Mouse (Mus musculus) ES-E14 (cell line): ENCODE results near the gene Atf2. TPM values are rescaled to one million over a fixed set of nuclear protein-coding genes. Genes with fewer than 3 reads are reported as not detected.
A peak's percentile ranks its signal among the peaks of the same experiment; 100 is the strongest.

Experiments
- DNase-seq: peaks from one replicate; pipeline ENCODE4 v3.0.0-alpha.2; 2013; ENCODE audit warnings: low read depth, low spot score
- H3K27ac ChIP-seq: 2 replicates; pipeline ENCODE4 v1.5.1; 2012; ENCODE audit warnings: low read depth, mild to moderate bottlenecking, low read length, moderate library complexity, mixed read lengths; ENCODE audit not compliant: poor library complexity, insufficient read depth, severe bottlenecking
- H3K36me3 ChIP-seq: 2 replicates; pipeline ENCODE4 v1.6.1; 2012; ENCODE audit warnings: mild to moderate bottlenecking, low read length, moderate library complexity, mixed read lengths; ENCODE audit not compliant: control insufficient read depth, poor library complexity, insufficient read depth, severe bottlenecking
- H3K4me1 ChIP-seq, 2 experiments: fragments of 150-350 bp in 1 of 2; sonication (generic) in 1 of 2; 2 replicates each; pipeline ENCODE4 v1.6.1; 2012; ENCODE audit warnings: low read length in 2 of 2, mild to moderate bottlenecking in 1 of 2, mixed read lengths in 1 of 2; ENCODE audit not compliant: control insufficient read depth in 2 of 2, insufficient read depth in 2 of 2, poor library complexity in 1 of 2
- H3K4me3 ChIP-seq, 2 experiments: fragments of 150-350 bp in 1 of 2; sonication (generic) in 1 of 2; 2 replicates each; pipeline ENCODE4 v1.5.1; 2012; ENCODE audit warnings: low read length in 2 of 2, low read depth in 1 of 2, mild to moderate bottlenecking in 1 of 2, mixed read lengths in 1 of 2; ENCODE audit not compliant: insufficient read depth in 1 of 2, poor library complexity in 1 of 2, severe bottlenecking in 1 of 2
- H3K9ac ChIP-seq: 2 replicates; pipeline ENCODE4 v1.6.1; 2012; ENCODE audit warnings: low read depth, mild to moderate bottlenecking, low read length, mixed read lengths; ENCODE audit not compliant: poor library complexity, insufficient read depth, severe bottlenecking
- H3K9me3 ChIP-seq: fragments of 150-350 bp; sonication (generic); 2 replicates; pipeline ENCODE4 v1.6.1; 2012; ENCODE audit warnings: low read depth, mild to moderate bottlenecking, low read length; ENCODE audit not compliant: control insufficient read depth, insufficient read depth
- CHD2 ChIP-seq: IDR thresholded peaks from 2 replicates; pipeline ENCODE4 v1.6.1; 2014; ENCODE audit warnings: mild to moderate bottlenecking, low read depth, low read length, inconsistent platforms
- HCFC1 ChIP-seq: IDR thresholded peaks from 2 replicates; pipeline ENCODE4 v1.6.1; 2012; ENCODE audit warnings: low read length, inconsistent platforms, borderline replicate concordance; ENCODE audit not compliant: insufficient read depth
- MAFK ChIP-seq: IDR thresholded peaks from 2 replicates; pipeline ENCODE4 v1.6.1; 2014; ENCODE audit warnings: mild to moderate bottlenecking, low read depth, low read length, inconsistent platforms; ENCODE audit not compliant: insufficient read depth
- ZC3H11A ChIP-seq: IDR thresholded peaks from 2 replicates; pipeline ENCODE4 v1.6.1; 2012; ENCODE audit warnings: low read depth, mild to moderate bottlenecking, inconsistent platforms, low read length, borderline replicate concordance
- ZNF384 ChIP-seq: IDR thresholded peaks from 2 replicates; pipeline ENCODE4 v1.6.1; 2012; ENCODE audit warnings: low read depth, low read length, inconsistent platforms
- in situ Hi-C, 2 experiments: fragments of 600-800 bp; cut with MboI; formaldehyde crosslinking; loops; one replicate each; pipeline ENCODE4 v1.15.1; 2025; ENCODE audit warnings: low sequenced_read_pairs in 2 of 2, inconsistent platforms in 1 of 2; ENCODE audit not compliant: unreplicated experiment in 2 of 2
- total RNA-seq: library from RNA; depleted of rRNA; stranded (reverse); fragments of 300-350 nt; gene quantifications from 2 replicates; pipeline ENCODE4 v1.2.3, GENCODE M21; 2012

The Atf2 gene
- total RNA-seq, 1 experiment = 55.7 TPM

GRCm38 (mm10) chr2:73885997-73886396 is 6.4 kb downstream of the Atf2 start:
- H3K27ac ChIP-seq = no peak overlapping the region
- no peak for TF ChIP-seq HCFC1
- TF ChIP-seq ZNF384 = peak; percentile 84
- no peak for DNase-seq
- peaks cover 0 to 2% of the 10 kb centered on the region in 2 experiments; a peak in 3 of 4 replicates for H3K4me1 ChIP-seq
- H3K9ac ChIP-seq = no peak overlapping the region
- no peaks in the 10 kb centered on the region for H3K9me3 ChIP-seq
- H3K36me3 ChIP-seq = no peaks in the 10 kb centered on the region
- H3K4me3 ChIP-seq = no peak overlapping the region
- in situ Hi-C loops = no loop called here

DNA sequence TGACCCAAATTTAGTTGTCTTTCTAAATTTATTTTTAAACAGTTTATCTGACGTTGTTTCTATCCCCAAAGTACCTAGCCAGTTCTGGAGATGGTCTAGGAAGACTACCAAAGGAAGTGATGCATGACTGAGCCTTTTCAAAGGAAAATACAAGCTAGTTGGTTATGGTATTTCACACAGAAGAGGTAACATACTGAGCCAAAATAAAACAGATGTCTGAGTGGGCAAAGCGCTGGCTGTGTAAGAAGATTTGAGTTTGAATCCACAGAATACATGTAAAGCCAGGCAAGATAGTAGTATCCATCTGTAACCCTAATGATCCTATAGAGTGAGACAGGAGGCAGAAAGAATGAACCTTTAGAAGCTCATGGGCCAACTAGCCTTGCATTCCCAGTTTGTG is 14.5 kb downstream of the Atf2 start:
- in situ Hi-C loops = no loop called here
- H3K4me3 ChIP-seq = no peak overlapping the region
- H3K9me3 ChIP-seq = no peaks in the 10 kb centered on the region
- DNase-seq = no peak
- H3K9ac ChIP-seq = no peak overlapping the region
- no peaks in the 10 kb centered on the region; the same call in 1 of the 2 replicates for H3K36me3 ChIP-seq
- no peak overlapping the region for H3K27ac ChIP-seq
- H3K4me1 ChIP-seq = no peaks in the 10 kb centered on the region
- TF ChIP-seq MAFK = no peak
- no peak for TF ChIP-seq ZNF384
- TF ChIP-seq CHD2 = no peak
- no peak for TF ChIP-seq ZC3H11A
- no peak for TF ChIP-seq HCFC1

- H3K4me1 ChIP-seq = no peaks in the 10 kb centered on the region
- no peak overlapping the region for H3K4me3 ChIP-seq
- in situ Hi-C loops = no loop called here
- no peak overlapping the region for H3K27ac ChIP-seq
- DNase-seq = peak; percentile 62
- no peaks in the 10 kb centered on the region for H3K36me3 ChIP-seq
- no peak overlapping the region for H3K9ac ChIP-seq
- TF ChIP-seq CHD2 = 0 out of 2 replicates have a peak, but pooled peaks have one; percentile 26
- TF ChIP-seq HCFC1 = no peak
- H3K9me3 ChIP-seq = no peaks in the 10 kb centered on the region
Measured at GRCm38 (mm10) chr2:73867764-73868487, 24.5 kb downstream of the Atf2 start.

DNA sequence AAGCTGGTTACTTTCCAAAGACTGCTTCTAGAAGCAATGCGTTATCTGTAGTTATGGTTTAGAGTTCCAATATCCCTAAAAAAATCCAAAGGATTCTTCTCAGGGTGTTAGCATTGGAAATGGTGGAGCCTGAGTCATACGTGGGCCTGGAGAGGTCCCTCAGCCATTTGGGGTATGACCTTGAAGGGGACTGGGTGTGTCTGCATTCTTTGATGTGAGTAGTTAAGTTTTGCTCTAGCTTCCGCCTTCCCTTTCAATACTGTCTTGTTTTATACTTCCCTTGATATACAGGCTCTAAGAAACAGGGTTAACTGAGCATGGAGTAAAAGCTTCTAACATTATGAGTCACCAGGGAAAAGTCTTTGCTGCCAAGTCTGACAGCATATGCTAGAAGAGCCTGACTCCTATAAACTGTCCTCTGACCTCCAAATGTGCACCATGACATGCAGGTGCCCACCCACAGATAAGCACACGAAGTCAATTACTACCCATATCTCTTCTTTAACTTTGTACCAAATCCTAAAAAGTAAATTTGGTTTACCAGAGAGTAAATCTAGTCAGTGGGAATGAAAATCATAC is 32.3 kb downstream of the Atf2 start:
- Histone ChIP-seq H3K9ac (no peak overlapping the region), H3K36me3 (no peaks in the 10 kb centered on the region), H3K4me3 (no peak overlapping the region), H3K27ac (no peak overlapping the region; the same call in 1 of the 2 replicates), H3K4me1 (peaks cover 0 to 2% of the 10 kb centered on the region in 2 experiments; a peak in 2 of 4 replicates), H3K9me3 (no peaks in the 10 kb centered on the region)
- in situ Hi-C loops = no loop called here
- DNase-seq = peak; percentile 42
- TF ChIP-seq ZNF384 (no peak), CHD2 (no peak), HCFC1 (no peak), MAFK (no peak), ZC3H11A (no peak)

- H3K9me3 ChIP-seq = no peaks in the 10 kb centered on the region
- in situ Hi-C loops = no loop called here
- no peak overlapping the region for H3K27ac ChIP-seq
- no peak overlapping the region for H3K4me3 ChIP-seq
- no peak overlapping the region for H3K9ac ChIP-seq
- no peak for DNase-seq
- TF ChIP-seq ZNF384 (no peak), MAFK (no peak), CHD2 (no peak), ZC3H11A (no peak), HCFC1 (no peak)
- H3K36me3 ChIP-seq = no peaks in the 10 kb centered on the region
- H3K4me1 ChIP-seq = peaks cover 0 to 2% of the 10 kb centered on the region in 2 experiments; a peak in 2 of 4 replicates
Measured at GRCm38 (mm10) chr2:73857352-73857751, 35.1 kb downstream of the Atf2 start.
